Mouse (Mus musculus) brain, embryonic 14.5 days (tissue): ENCODE data around the gene Usp44. TPM values are rescaled to one million over a fixed set of nuclear protein-coding genes. Genes with fewer than 3 reads are reported as not detected.
"Not testable (repeated sequence)": the region's sequence is repeated elsewhere in the genome, so short reads cannot be mapped to it uniquely, and the experiment has no call there.

Experiments used
- DNase-seq: peaks from one replicate; pipeline ENCODE4 v3.0.0-alpha.2; 2011; ENCODE audit warnings: low read depth
- CTCF ChIP-seq: fragments of 200-500 bp; IDR thresholded peaks from 2 replicates; pipeline ENCODE4 v1.5.1; 2012; ENCODE audit warnings: inconsistent platforms, mild to moderate bottlenecking, moderate library complexity, borderline replicate concordance; ENCODE audit not compliant: insufficient read depth, insufficient read length; ENCODE audit errors: extremely low read depth
- POLR2A ChIP-seq: fragments of 200-500 bp; IDR thresholded peaks from 2 replicates; pipeline ENCODE4 v1.6.1; 2012; ENCODE audit warnings: mild to moderate bottlenecking, inconsistent platforms, borderline replicate concordance; ENCODE audit not compliant: poor library complexity, insufficient read depth, insufficient read length, severe bottlenecking; ENCODE audit errors: extremely low read depth
- polyA plus RNA-seq: library from polyadenylated mRNA; depleted of rRNA; stranded (reverse); fragments of >200 nt; gene quantifications from 2 replicates; pipeline ENCODE4 v1.2.3, GENCODE M21; 2012; rRNA removed

The Usp44 gene
- polyA plus RNA-seq, result 0.49 and 0.73 TPM in 2 replicates

DNA sequence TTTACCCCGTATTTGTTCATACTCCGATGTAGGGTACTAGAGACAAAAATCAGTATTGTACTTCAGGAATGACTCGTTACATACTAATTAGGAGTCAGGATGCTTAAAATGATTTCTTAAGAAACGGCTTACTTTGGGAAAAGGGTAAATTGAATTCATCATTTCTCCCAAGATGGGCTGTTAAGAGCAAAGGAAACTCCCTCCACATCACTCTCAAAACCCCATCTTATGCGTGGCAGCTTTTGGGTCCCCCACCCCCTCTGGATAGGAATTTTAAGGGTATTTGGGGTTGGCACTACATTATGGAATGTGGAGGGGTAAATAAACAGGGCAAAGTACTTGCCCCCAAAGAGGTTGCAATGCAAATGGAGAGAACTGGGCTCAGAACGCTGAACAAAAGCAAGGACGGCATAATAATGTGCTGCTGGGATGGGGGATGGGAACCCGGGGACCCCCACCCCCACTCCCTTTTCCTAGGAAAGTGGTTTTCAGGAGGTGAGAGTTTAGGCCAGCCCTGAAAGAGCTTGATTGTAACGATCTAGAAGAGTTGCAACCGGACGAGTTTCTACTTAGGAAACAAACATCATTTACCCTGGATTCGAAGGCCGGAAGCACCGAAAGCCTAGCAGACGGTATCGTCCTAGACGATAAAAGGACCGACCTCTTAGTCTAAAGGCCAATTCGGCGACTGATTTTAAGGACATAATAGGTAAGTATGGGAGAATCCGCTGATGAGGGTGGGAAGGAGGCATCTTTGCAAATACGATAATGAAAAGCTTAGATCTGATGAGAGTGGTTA is at the start of gene Usp44:
TSS of gene Usp44 (plus strand) at position 625 of the 799 bp plus-strand sequence.
- TF ChIP-seq POLR2A, result no peak
- TF ChIP-seq CTCF, result no peak

DNA sequence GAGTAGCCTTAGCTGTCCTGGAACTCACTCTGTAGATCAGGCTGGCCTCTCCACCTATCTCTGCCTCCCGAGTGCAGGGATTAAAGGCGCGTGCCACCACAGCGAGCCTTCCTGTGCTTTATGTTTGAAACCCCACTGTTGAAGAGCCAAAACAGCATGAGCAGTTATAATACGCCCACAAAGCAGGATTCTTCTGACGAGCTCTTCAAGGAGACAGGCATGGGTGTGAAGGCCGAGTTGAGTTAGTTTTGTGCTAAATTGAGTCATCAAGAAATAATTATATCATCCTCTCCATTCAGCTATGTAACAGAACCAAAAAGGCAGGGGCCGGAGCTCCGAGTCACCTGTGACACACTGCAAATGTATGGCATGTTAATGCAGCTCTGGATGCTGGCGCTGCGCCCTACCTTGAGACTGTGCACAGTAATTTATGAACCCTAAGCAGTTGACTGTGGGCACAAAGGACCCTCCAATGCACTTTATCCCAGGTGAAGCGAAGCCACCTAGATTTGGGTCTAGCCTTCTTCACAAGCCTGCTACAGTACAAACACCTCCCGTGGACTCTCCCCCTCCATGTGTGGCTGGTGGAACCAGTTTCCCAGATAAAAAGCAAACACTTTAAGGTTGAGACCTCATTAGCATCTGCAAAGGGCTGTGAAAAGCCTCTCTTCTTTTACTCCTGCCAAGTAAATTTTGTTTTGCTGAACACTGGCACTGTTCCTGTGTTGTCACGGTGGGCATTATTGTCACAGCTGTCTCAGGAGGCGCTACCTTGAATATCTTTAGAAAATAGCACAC is 47.9 kb upstream of the Usp44 start:
- peak; percentile 52 for DNase-seq
- TF ChIP-seq POLR2A, result no peak
- no peak for TF ChIP-seq CTCF

More for the DNA sequence above, at the start of gene Usp44:
- peak; percentile 26 for DNase-seq

- TF ChIP-seq CTCF (no peak), POLR2A (no peak)
- peak; percentile 5 for DNase-seq
Observed at GRCm38 (mm10) chr10:93799711-93800362, 31.5 kb upstream of the Usp44 start.

GRCm38 (mm10) chr10:93800363-93800722 is 31.0 kb upstream of the Usp44 start:
- DNase-seq, result no peak
- TF ChIP-seq POLR2A (no peak), CTCF (no peak)

GRCm38 (mm10) chr10:93800895-93801294 is 30.5 kb upstream of the Usp44 start:
- TF ChIP-seq CTCF, result no peak
- TF ChIP-seq POLR2A, result no peak
- DNase-seq, result peak; percentile 7

- DNase-seq, result no peak
- TF ChIP-seq CTCF (no peak), POLR2A (no peak)
Observed at GRCm38 (mm10) chr10:93803199-93803598, 28.2 kb upstream of the Usp44 start.

- not testable (repeated sequence) for DNase-seq
Observed at GRCm38 (mm10) chr10:93809438-93809837, 21.9 kb upstream of the Usp44 start.

- DNase-seq, result no peak
- TF ChIP-seq CTCF (no peak), POLR2A (no peak)
Observed at GRCm38 (mm10) chr10:93810590-93811185, 20.7 kb upstream of the Usp44 start.

GRCm38 (mm10) chr10:93812098-93812497 is 19.3 kb upstream of the Usp44 start:
- DNase-seq, result no peak
- no peak for TF ChIP-seq POLR2A
- TF ChIP-seq CTCF, result no peak

DNA sequence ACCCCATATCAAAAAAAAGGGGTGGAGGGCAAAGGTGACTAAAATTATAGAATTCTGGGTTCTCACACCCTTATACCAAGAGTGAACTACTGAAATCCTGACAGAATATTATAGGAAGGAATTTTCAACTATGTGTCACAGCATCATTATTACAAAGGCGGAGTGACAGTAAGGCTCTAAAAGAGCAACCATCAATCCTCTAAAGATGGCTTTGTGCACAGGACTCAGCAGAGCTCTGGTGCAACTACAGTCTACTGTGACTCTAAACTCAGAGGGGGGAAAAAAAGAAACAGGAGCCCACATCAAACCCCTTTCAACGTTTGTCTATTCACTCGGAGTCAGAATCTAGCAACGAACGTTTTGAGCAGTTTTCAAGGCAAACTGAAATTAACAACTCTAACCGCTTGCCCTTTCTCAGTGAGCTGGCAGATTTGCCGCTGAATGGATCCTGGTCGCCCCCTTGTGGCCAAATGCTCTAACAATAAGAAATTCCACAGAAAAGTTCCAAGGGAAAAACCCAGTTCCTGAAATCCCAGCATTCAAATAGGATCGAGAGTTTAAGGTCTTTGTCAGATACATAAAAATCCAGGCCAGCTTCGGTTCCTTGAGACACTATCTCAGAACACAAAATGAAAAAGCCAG is 18.5 kb upstream of the Usp44 start:
- TF ChIP-seq CTCF, result peak; percentile 90
- no peak for TF ChIP-seq POLR2A
- DNase-seq, result peak; percentile 89

GRCm38 (mm10) chr10:93813755-93814154 is 17.6 kb upstream of the Usp44 start:
- peak; percentile 11; the same call in 1 of the 2 replicates for TF ChIP-seq CTCF
- no peak for TF ChIP-seq POLR2A
- DNase-seq, result peak; percentile 73
